Mouse (Mus musculus) liver, embryonic 14.5 days (tissue): Measurements from ENCODE around the gene Rps11. TPM values are rescaled to one million over a fixed set of nuclear protein-coding genes. Genes with fewer than 3 reads are reported as not detected.
A peak's percentile ranks its signal among the peaks of the same experiment; 100 is the strongest.

Experiments used
- ATAC-seq: fragments of 200-750 bp; cut with Nextera tagmentation; 2 replicates; pipeline ENCODE4 v1.8.0; 2017; ENCODE audit warnings: moderate number of reproducible peaks, mild to moderate bottlenecking, moderate library complexity; ENCODE audit not compliant: insufficient read depth
- DNase-seq, 3 experiments: peaks; one replicate each; pipeline ENCODE4 v3.0.0-alpha.2; 2012 to 2013; ENCODE audit warnings: low read depth in 3 of 3, low spot score in 3 of 3
- H3K27ac ChIP-seq: fragments of 300-500 bp; sonication (generic); 2 replicates; pipeline ENCODE4 v1.5.1; 2014; ENCODE audit warnings: moderate library complexity, mild to moderate bottlenecking, control low read depth, inconsistent platforms
- H3K27me3 ChIP-seq: fragments of 300-500 bp; sonication (generic); 2 replicates; pipeline ENCODE4 v1.6.1; 2014; ENCODE audit warnings: mild to moderate bottlenecking, low read length, moderate library complexity; ENCODE audit not compliant: control insufficient read depth, insufficient read depth
- H3K36me3 ChIP-seq: fragments of 300-500 bp; sonication (generic); replicated peaks from 2 replicates; pipeline ENCODE4 v1.6.1; 2014; ENCODE audit warnings: low read depth; ENCODE audit not compliant: control insufficient read depth, insufficient read depth
- H3K4me1 ChIP-seq, 2 experiments: fragments of 200-500 bp in 1 of 2; fragments of 300-500 bp in 1 of 2; sonication (generic) in 1 of 2; replicated peaks; 2 replicates each; pipeline ENCODE4 v1.6.1; 2012 to 2014; ENCODE audit warnings: antibody characterized with exemption in 1 of 2, inconsistent platforms in 1 of 2, low read length in 1 of 2; ENCODE audit not compliant: control insufficient read depth in 2 of 2, insufficient read depth in 2 of 2
- H3K4me2 ChIP-seq: fragments of 300-500 bp; sonication (generic); 2 replicates; pipeline ENCODE4 v1.6.1; 2014; ENCODE audit warnings: low read depth, mild to moderate bottlenecking, control low read depth, moderate library complexity
- H3K4me3 ChIP-seq, 2 experiments: fragments of 200-500 bp in 1 of 2; fragments of 300-500 bp in 1 of 2; sonication (generic) in 1 of 2; 2 replicates each; pipeline ENCODE4 v1.5.1; 2012 to 2014; ENCODE audit warnings: low read depth in 2 of 2, low read length in 2 of 2, mild to moderate bottlenecking in 2 of 2, control low read depth in 1 of 2, inconsistent platforms in 1 of 2, moderate library complexity in 1 of 2; ENCODE audit not compliant: insufficient read depth in 1 of 2
- H3K9ac ChIP-seq: fragments of 300-500 bp; sonication (generic); replicated peaks from 2 replicates; pipeline ENCODE4 v1.6.1; 2014; ENCODE audit warnings: mild to moderate bottlenecking, control low read depth, moderate library complexity
- H3K9me3 ChIP-seq: fragments of 300-500 bp; sonication (generic); 2 replicates; pipeline ENCODE4 v1.6.1; 2016; ENCODE audit warnings: low read length, mixed read lengths; ENCODE audit not compliant: control insufficient read depth
- CTCF ChIP-seq: IDR thresholded peaks from 2 replicates; pipeline ENCODE4 v1.5.1; 2016; ENCODE audit warnings: antibody characterized with exemption, low read depth, control low read depth
- EP300 ChIP-seq: IDR thresholded peaks from 2 replicates; pipeline ENCODE4 v1.6.1; 2016; ENCODE audit warnings: antibody characterized with exemption, low read depth
- WGBS: fragments of 180-500 bp; shearing (Covaris S2); extraction: QIAGEN DNeasy Blood & Tissue Kit; methylation state at CpG from one replicate; pipeline ENCODE4 v1.1.7; 2014; ENCODE audit not compliant: insufficient replicate concordance; 5-methylcytosine and 5-hydroxymethylcytosine counted together
- polyA plus RNA-seq, 2 experiments: library from polyadenylated mRNA; depleted of rRNA in 1 of 2; stranded (reverse) in 1 of 2; unstranded in 1 of 2; fragments of >200 nt; fragmentation: Nextera tagmentation in 1 of 2; extraction: Ambion mirVana in 1 of 2; gene quantifications; 2 replicates each; pipeline versions ENCODE4 v1.2.1 to v1.2.3; 2012 to 2014

Rps11 gene
- polyA plus RNA-seq, 2 experiments = 366 to 989 TPM

- peaks cover 4% of the 10 kb centered on the region; the same call in 1 of the 2 replicates for H3K9me3 ChIP-seq
- 5% methylated on average over 19 of the region's 19 CpGs for WGBS
- TF ChIP-seq EP300 (no peak), CTCF (no peak)
Observed at GRCm38 (mm10) chr7:45167761-45168445, 43.7 kb upstream of the Rps11 start.

DNA sequence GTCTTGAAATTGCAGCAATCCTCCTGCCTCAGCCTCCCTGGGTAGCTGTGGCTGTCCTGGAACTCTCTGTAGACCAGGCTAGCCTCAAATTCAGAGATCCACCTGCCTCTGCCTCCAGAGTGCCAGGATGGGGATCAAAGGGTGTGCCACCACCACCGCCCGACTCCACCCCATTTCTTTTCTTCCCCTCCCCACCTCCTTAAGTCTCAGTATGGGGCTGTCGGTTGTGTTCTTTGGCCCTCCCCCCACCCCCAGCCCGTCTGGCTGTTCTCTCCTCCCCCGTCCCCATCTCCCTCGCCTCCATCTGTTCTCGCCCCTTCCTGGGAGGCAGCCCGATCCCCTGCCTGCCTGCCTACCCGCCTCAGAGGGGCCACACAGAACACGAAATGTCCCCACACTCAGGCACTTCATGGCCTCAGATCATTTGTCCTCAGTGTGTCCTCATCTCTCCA lies 42.7 kb upstream of the Rps11 start:
- H3K27ac ChIP-seq = no peak overlapping the region
- peaks cover 75% of the 10 kb centered on the region for H3K27me3 ChIP-seq
- no peak overlapping the region for H3K4me2 ChIP-seq
- TF ChIP-seq CTCF = no peak
- no peak for TF ChIP-seq EP300
- no peaks in the 10 kb centered on the region; a peak in 1 of 4 replicates for H3K4me1 ChIP-seq
- no peaks in the 10 kb centered on the region for H3K36me3 ChIP-seq
- peaks cover 4% of the 10 kb centered on the region; the same call in 1 of the 2 replicates for H3K9me3 ChIP-seq
- no peak for ATAC-seq
- no peak overlapping the region for H3K9ac ChIP-seq
- no peak for DNase-seq
- H3K4me3 ChIP-seq = no peak overlapping the region
- WGBS = 17% methylated on average over 10 of the region's 10 CpGs

More at GRCm38 (mm10) chr7:45167761-45168445, 43.7 kb upstream of the Rps11 start:
- no peak for DNase-seq
- Histone ChIP-seq H3K27me3 (peaks cover 68% of the 10 kb centered on the region), H3K27ac (no peak overlapping the region), H3K4me2 (no peak overlapping the region), H3K36me3 (no peaks in the 10 kb centered on the region), H3K4me3 (no peak overlapping the region), H3K4me1 (no peaks in the 10 kb centered on the region), H3K9ac (no peak overlapping the region)
- no peak for ATAC-seq

GRCm38 (mm10) chr7:45165701-45166100 lies 41.5 kb upstream of the Rps11 start:
- peaks cover 72% of the 10 kb centered on the region for H3K27me3 ChIP-seq
- TF ChIP-seq CTCF = no peak
- TF ChIP-seq EP300 = no peak
- H3K4me1 ChIP-seq = peaks cover 2 to 3% of the 10 kb centered on the region in 2 experiments; a peak in 1 of 4 replicates
- H3K4me3 ChIP-seq = no peak overlapping the region
- peaks cover 4% of the 10 kb centered on the region; the same call in 1 of the 2 replicates for H3K9me3 ChIP-seq
- no peak overlapping the region for H3K27ac ChIP-seq
- ATAC-seq (no peak), DNase-seq (no peak)
- no peak overlapping the region for H3K9ac ChIP-seq
- no peaks in the 10 kb centered on the region for H3K36me3 ChIP-seq
- 43% methylated on average over 11 of the region's 11 CpGs for WGBS
- no peak overlapping the region for H3K4me2 ChIP-seq

GRCm38 (mm10) chr7:45164833-45165232 lies 40.6 kb upstream of the Rps11 start:
- Histone ChIP-seq H3K4me2 (no peak overlapping the region), H3K27me3 (peaks cover 72% of the 10 kb centered on the region), H3K27ac (no peak overlapping the region), H3K9ac (no peak overlapping the region), H3K9me3 (peaks cover 4% of the 10 kb centered on the region; the same call in 1 of the 2 replicates), H3K4me1 (peaks cover 2 to 3% of the 10 kb centered on the region in 2 experiments; a peak in 1 of 4 replicates), H3K36me3 (no peaks in the 10 kb centered on the region), H3K4me3 (no peak overlapping the region)
- WGBS = 45% methylated on average over 5 of the region's 5 CpGs
- ATAC-seq (no peak), DNase-seq (no peak)
- TF ChIP-seq EP300 (no peak), CTCF (no peak)

- no peak for ATAC-seq
- TF ChIP-seq CTCF = no peak
- no peak for TF ChIP-seq EP300
- Histone ChIP-seq H3K4me2 (peak within 1 kb of the TSS; percentile 67), H3K4me3 (peak within 1 kb of the TSS in 1 of 2 experiments; percentile 48; a peak in 2 of 4 replicates), H3K27me3 (peaks cover 66% of the 10 kb centered on the region), H3K9me3 (no peaks in the 10 kb centered on the region), H3K4me1 (peaks cover 2 to 3% of the 10 kb centered on the region in 2 experiments; a peak in 1 of 4 replicates), H3K9ac (no peak within 1 kb of the TSS), H3K27ac (no peak within 1 kb of the TSS), H3K36me3 (no peaks in the 10 kb centered on the region)
- no peak for DNase-seq
- 2% methylated on average over 40 of the region's 41 CpGs for WGBS
Observed at GRCm38 (mm10) chr7:45163735-45164490, 39.7 kb upstream of the Rps11 start, which contains the start of gene Slc17a7. Gene Slc17a7 (plus strand): TSS chr7:45163949.
